Mouse (Mus musculus): ENCODE results near the gene Akt3.

Gene Akt3

GRCm38 (mm10) chr1:177258034-177258342 is at the start of gene Akt3:
TSS of gene Akt3 (minus strand) at chr1:177258203.
- DNase-seq (ENCODE audit: low spot score) = no peak

GRCm38 (mm10) chr1:177307549-177307948 is 49.5 kb upstream of the Akt3 start:
- DNase-seq (ENCODE audit: low spot score) = no peak

- DNase-seq (ENCODE audit: low spot score) = no peak
Observed at GRCm38 (mm10) chr1:177298231-177298630, 40.2 kb upstream of the Akt3 start.

- DNase-seq (ENCODE audit: low spot score) = no peak
Observed at GRCm38 (mm10) chr1:177286764-177287163, 28.8 kb upstream of the Akt3 start.

GRCm38 (mm10) chr1:177281925-177282324 is 23.9 kb upstream of the Akt3 start:
- no peak for DNase-seq (ENCODE audit: low spot score)

GRCm38 (mm10) chr1:177277361-177277760 is 19.4 kb upstream of the Akt3 start:
- no peak for DNase-seq (ENCODE audit: low spot score)

GRCm38 (mm10) chr1:177267645-177268044 is 9.6 kb upstream of the Akt3 start:
- no peak for DNase-seq (ENCODE audit: low spot score)

GRCm38 (mm10) chr1:177262926-177263325 is 4.9 kb upstream of the Akt3 start:
- no peak for DNase-seq (ENCODE audit: low spot score)

- DNase-seq (ENCODE audit: low spot score) = no peak
Observed at GRCm38 (mm10) chr1:177260796-177261195, 2.8 kb upstream of the Akt3 start.

GRCm38 (mm10) chr1:177259038-177259600 is 1.1 kb upstream of the Akt3 start:
- DNase-seq (ENCODE audit: low spot score) = no peak

- peak; percentile 56 for DNase-seq (ENCODE audit: low spot score)
Observed at GRCm38 (mm10) chr1:177258343-177259037, 487 bp upstream of the Akt3 start.

- peak; percentile 13 for DNase-seq (ENCODE audit: low spot score)
Observed at GRCm38 (mm10) chr1:177257178-177258033, 597 bp downstream of the Akt3 start.

- no peak for DNase-seq (ENCODE audit: low spot score)
Observed at GRCm38 (mm10) chr1:177248638-177249037, 9.4 kb downstream of the Akt3 start.

GRCm38 (mm10) chr1:177238368-177238767 is 19.6 kb downstream of the Akt3 start:
- DNase-seq (ENCODE audit: low spot score) = no peak

GRCm38 (mm10) chr1:177236695-177237094 is 21.3 kb downstream of the Akt3 start:
- no peak for DNase-seq (ENCODE audit: low spot score)

GRCm38 (mm10) chr1:177236249-177236648 is 21.8 kb downstream of the Akt3 start:
- no peak for DNase-seq (ENCODE audit: low spot score)

GRCm38 (mm10) chr1:177234462-177234861 is 23.5 kb downstream of the Akt3 start:
- no peak for DNase-seq (ENCODE audit: low spot score)

- DNase-seq (ENCODE audit: low spot score) = no peak
Observed at GRCm38 (mm10) chr1:177231122-177231521, 26.9 kb downstream of the Akt3 start.

- DNase-seq (ENCODE audit: low spot score) = no peak
Observed at GRCm38 (mm10) chr1:177198978-177199377, 59.0 kb downstream of the Akt3 start.

GRCm38 (mm10) chr1:177195224-177195623 is 62.8 kb downstream of the Akt3 start:
- no peak for DNase-seq (ENCODE audit: low spot score)

- no peak for DNase-seq (ENCODE audit: low spot score)
Observed at GRCm38 (mm10) chr1:177194324-177194723, 63.7 kb downstream of the Akt3 start.

- DNase-seq (ENCODE audit: low spot score) = no peak
Observed at GRCm38 (mm10) chr1:177191623-177192022, 66.4 kb downstream of the Akt3 start.

GRCm38 (mm10) chr1:177190358-177190757 is 67.6 kb downstream of the Akt3 start:
- DNase-seq (ENCODE audit: low spot score) = no peak

All from urinary bladder, postnatal 25 days (tissue).